Mouse (Mus musculus) layer of hippocampus, adult 2 months (tissue): ENCODE data around the gene Mapkapk2. TPM values are rescaled to one million over a fixed set of nuclear protein-coding genes. Genes with fewer than 3 reads are reported as not detected.

Source experiments
- DNase-seq, 2 experiments: peaks; one replicate each; pipeline ENCODE4 v3.0.0; 2022; ENCODE audit warnings: low spot score in 2 of 2
- H3K27ac ChIP-seq: fragments of 200-600 bp; 2 replicates; pipeline ENCODE4 v1.8.1; 2022
- H3K4me3 ChIP-seq: fragments of 200-600 bp; 2 replicates; pipeline ENCODE4 v1.8.1; 2022; ENCODE audit warnings: mild to moderate bottlenecking
- CTCF ChIP-seq: fragments of 200-600 bp; conservative IDR thresholded peaks from 2 replicates; pipeline ENCODE4 v1.8.1; 2022; ENCODE audit warnings: antibody characterized with exemption, mild to moderate bottlenecking, moderate library complexity
- total RNA-seq, 2 experiments: library from RNA; stranded (reverse); gene quantifications; 2 replicates each; pipeline ENCODE4 v1.2.3; 2021

The Mapkapk2 gene
- total RNA-seq, 2 experiments from 2014 or later: 28.4 to 29.4 TPM

GRCm38 (mm10) chr1:131068011-131068727 is 29.5 kb downstream of the Mapkapk2 start:
- DNase-seq: no peak
- H3K4me3 ChIP-seq: no peak overlapping the region
- H3K27ac ChIP-seq: no peak overlapping the region
- TF ChIP-seq CTCF: no peak

GRCm38 (mm10) chr1:131064202-131064601 is 33.4 kb downstream of the Mapkapk2 start:
- DNase-seq: no peak
- TF ChIP-seq CTCF: no peak
- H3K4me3 ChIP-seq: no peak overlapping the region
- H3K27ac ChIP-seq: no peak overlapping the region

DNA sequence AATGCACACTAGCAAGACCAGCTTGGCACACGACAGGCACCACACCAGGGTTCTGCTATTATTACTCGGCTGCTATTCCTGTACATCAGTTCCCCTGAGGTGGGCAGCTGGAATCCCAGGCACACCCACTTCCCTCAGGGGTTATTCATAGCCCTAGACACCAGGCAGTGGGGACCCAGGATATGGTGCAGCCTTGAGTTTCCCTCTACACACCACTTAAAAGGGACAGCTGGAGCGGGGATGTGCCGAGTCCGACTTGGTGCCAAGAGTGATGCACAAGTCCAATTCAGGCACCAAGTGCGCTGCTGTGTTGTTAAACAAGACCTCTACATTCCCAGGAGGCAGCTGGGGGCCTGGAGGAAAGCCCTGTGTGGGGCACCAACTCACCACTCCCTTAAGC is 34.8 kb downstream of the Mapkapk2 start:
- no peak for TF ChIP-seq CTCF
- Histone ChIP-seq H3K4me3 (no peak overlapping the region), H3K27ac (no peak overlapping the region)
- peak in 1 of 2 experiments; percentile 37 for DNase-seq

DNA sequence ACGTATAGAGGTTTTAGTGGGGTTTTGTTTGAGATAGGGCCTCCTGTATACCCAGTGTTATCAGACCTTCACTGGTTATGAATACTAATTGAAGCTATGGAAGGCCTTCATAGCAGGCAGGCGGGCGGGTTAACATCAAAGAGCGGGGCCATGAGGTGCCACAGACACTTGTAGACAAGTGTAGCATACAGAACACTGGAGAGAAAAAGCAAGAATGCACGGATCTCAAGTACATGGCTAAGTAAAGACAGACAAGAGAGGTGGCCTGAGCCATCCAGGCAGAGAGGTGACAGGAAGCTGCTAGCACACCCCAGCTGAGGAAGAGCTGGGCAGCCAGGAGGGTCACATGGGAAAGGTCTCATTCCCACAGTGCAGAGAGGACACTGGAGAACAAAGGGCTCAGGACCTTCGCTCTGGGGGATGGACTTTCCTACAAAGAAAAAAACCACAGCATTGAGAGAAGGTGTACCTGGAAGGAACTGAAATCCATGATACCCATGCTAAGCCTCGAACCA is 35.8 kb downstream of the Mapkapk2 start:
- no peak for TF ChIP-seq CTCF
- no peak overlapping the region for H3K27ac ChIP-seq

GRCm38 (mm10) chr1:131060290-131061253 is 37.1 kb downstream of the Mapkapk2 start:
- TF ChIP-seq CTCF: peak; percentile 83
- no peak for DNase-seq
- Histone ChIP-seq H3K27ac (no peak overlapping the region), H3K4me3 (no peak overlapping the region)

More for the DNA sequence above, 35.8 kb downstream of the Mapkapk2 start:
- no peak for DNase-seq
- no peak overlapping the region for H3K4me3 ChIP-seq

DNA sequence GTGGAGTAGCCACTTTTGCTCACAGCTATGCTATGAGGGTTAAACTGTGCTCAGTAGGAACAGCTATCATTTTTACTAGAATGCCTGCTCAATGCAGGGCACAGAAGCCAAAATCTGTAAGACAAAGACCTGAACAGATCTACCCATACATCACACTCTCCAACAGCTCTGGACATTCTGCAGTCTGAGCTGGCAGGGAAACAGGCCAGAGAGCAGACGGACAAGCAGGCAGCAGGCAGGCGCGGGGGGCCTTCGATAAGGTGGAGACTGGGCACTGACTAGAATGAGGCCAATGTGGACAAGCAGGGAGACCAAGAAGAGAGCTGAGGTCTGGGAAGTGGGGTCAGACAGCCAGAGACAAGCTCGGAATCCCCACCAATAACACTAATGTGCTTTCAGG is 37.8 kb downstream of the Mapkapk2 start:
- TF ChIP-seq CTCF: no peak
- no peak for DNase-seq
- Histone ChIP-seq H3K4me3 (no peak overlapping the region), H3K27ac (no peak overlapping the region)

DNA sequence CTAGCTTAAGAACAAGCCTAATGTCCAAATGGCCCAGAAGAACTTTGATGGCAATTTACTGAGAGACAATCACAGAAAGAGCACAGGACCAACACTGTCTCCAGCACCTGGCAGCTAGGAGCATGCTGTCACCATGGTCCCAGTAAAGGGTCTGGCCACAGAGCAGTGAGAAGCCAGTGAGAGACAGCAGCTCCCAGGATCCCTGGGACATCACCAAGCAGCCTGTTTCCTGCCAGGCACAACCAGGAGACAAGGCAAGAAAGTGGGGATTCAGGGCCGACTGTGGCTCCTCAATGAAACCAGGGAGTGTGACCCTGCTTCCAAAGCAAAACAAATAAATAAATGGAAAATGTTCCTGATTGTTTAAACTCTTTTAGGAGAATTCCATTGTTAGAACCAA is 38.2 kb downstream of the Mapkapk2 start:
- Histone ChIP-seq H3K27ac (no peak overlapping the region), H3K4me3 (no peak overlapping the region)
- no peak for DNase-seq
- no peak for TF ChIP-seq CTCF

- Histone ChIP-seq H3K27ac (no peak overlapping the region), H3K4me3 (no peak overlapping the region)
- DNase-seq: peak in 1 of 2 experiments; percentile 7
- no peak for TF ChIP-seq CTCF
Observed at GRCm38 (mm10) chr1:131058431-131058830, 39.2 kb downstream of the Mapkapk2 start.

DNA sequence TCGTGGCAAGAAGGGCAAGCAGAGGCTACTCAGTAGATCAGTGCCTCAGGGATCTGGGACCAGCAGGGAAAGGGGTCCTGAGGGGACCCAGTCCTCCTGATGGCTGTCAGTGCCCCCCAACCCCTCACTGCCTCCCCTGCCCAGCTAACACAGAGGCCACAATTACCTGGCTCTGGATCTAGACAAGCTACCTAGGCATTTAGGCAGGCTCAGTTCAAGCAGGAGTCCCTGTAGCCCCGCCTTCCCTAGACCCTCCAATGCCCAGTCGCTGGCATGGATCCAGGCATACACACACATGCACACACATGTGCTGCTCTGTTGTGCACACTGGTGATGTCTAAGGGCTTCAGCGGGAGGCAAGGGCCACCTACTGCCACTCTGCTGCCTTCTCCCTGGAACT is 43.4 kb downstream of the Mapkapk2 start:
- Histone ChIP-seq H3K27ac (peak overlapping the region; percentile 7; the same call in 1 of the 2 replicates), H3K4me3 (no peak overlapping the region)
- DNase-seq: no peak
- no peak for TF ChIP-seq CTCF

- no peak overlapping the region for H3K4me3 ChIP-seq
- DNase-seq: no peak
- no peak overlapping the region for H3K27ac ChIP-seq
- no peak; the same call in 1 of the 2 replicates for TF ChIP-seq CTCF
Observed at GRCm38 (mm10) chr1:131053656-131054055, 44.0 kb downstream of the Mapkapk2 start.

DNA sequence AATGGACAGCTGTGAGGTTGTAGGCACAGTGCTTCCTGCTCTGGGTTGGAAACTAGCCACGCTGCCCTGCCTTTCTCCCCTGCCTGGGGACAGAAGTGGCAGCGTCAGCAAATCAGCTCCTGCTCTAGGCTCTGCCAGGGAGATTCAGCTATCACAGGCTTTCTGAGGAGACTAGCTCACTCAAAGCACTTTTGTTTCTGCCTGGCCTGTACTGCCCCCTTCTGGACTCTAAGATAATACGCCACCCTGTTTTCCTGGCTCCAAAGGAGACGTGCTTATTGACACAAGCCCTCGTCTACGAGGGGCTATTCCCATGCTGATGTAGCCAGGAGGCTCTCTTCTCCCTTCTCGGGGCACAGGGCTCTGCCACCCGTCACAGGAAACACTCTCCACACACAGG is 44.4 kb downstream of the Mapkapk2 start:
- peak; percentile 92 for TF ChIP-seq CTCF
- peak; percentile 70 to 83 for DNase-seq
- peak overlapping the region; percentile 46; the same call in 1 of the 2 replicates for H3K27ac ChIP-seq
- H3K4me3 ChIP-seq: no peak overlapping the region

DNA sequence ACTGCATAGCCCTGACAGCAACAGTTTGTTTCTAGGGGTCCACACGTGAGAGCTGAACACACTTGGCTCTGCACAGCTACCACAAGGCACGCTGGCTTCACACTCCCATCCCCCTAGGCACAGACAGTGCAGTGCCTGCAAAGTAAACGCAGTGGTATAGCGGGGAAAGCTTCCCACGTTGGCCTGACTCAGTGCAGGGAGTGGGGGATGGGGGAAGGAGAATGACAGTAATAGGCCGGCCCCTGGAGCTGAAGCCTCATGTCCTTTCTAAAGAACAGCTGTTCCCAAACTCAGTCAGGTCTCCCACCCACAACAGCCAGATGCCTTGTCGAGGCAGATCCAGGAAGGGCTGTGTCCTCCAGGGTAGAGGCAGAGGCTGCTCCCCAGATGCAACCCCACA is 46.6 kb downstream of the Mapkapk2 start:
- DNase-seq: no peak
- Histone ChIP-seq H3K27ac (no peak overlapping the region), H3K4me3 (no peak overlapping the region)
- no peak for TF ChIP-seq CTCF

GRCm38 (mm10) chr1:131050617-131051016 is 47.0 kb downstream of the Mapkapk2 start:
- TF ChIP-seq CTCF: no peak
- no peak for DNase-seq
- H3K4me3 ChIP-seq: no peak overlapping the region
- no peak overlapping the region for H3K27ac ChIP-seq
